Mouse (Mus musculus) brown adipose tissue, adult 24 weeks (tissue): Measurements from ENCODE around the gene Vmn2r74. TPM values are rescaled to one million over a fixed set of nuclear protein-coding genes. Genes with fewer than 3 reads are reported as not detected.

Experiments
- H3K27ac ChIP-seq: fragments of 200-500 bp; replicated peaks from 2 replicates; pipeline ENCODE4 v1.5.1; 2012; ENCODE audit warnings: low read depth, mild to moderate bottlenecking, low read length
- H3K4me1 ChIP-seq: fragments of 200-500 bp; 2 replicates; pipeline ENCODE4 v1.6.1; 2012; ENCODE audit warnings: low read length, mixed read lengths; ENCODE audit not compliant: control insufficient read depth, insufficient read depth, insufficient read length
- H3K4me3 ChIP-seq: fragments of 200-500 bp; 2 replicates; pipeline ENCODE4 v1.5.1; 2012; ENCODE audit warnings: low read depth, mild to moderate bottlenecking, low read length, moderate library complexity; ENCODE audit not compliant: insufficient read depth
- polyA plus RNA-seq: library from polyadenylated mRNA; stranded (reverse); fragments of >200 nt; gene quantifications from 2 replicates; pipeline ENCODE4 v1.2.4, GENCODE M21; 2012; ENCODE audit not compliant: missing spikeins, insufficient read depth, insufficient read length

Gene Vmn2r74
- polyA plus RNA-seq, result not detected in 2 replicates

- Histone ChIP-seq H3K27ac (no peak within 1 kb of the TSS), H3K4me3 (no peak within 1 kb of the TSS), H3K4me1 (no peaks in the 10 kb centered on the region)
Measured at GRCm38 (mm10) chr7:85961529-85961928, at the start of gene Vmn2r74. TSS of gene Vmn2r74 (minus strand) at chr7:85961629.

GRCm38 (mm10) chr7:86007533-86007932 is 46.1 kb upstream of the Vmn2r74 start:
- Histone ChIP-seq H3K4me3 (no peak overlapping the region), H3K4me1 (no peaks in the 10 kb centered on the region), H3K27ac (no peak overlapping the region)

Other genes with a start within 250 kb of the Vmn2r74 start
- gene Vmn2r72, start 206.5 kb downstream of the Vmn2r74 start, polyA plus RNA-seq, result not detected in 2 replicates
- gene Vmn2r73, start 85.4 kb downstream of the Vmn2r74 start, polyA plus RNA-seq, result not detected in 2 replicates
- not detected in 2 replicates for gene Vmn2r75, start 210.1 kb upstream of the Vmn2r74 start, polyA plus RNA-seq